Mouse (Mus musculus) cerebellum, adult 2 months (tissue): ENCODE measurements at regions not wholly inside any gene's neighbourhood (a gene's known extent, or its start where the extent isn't known, plus 50 kb on each side); places are given as distances from the start of the nearest gene placed in this dataset.

Experiments
- CTCF ChIP-seq: fragments of 200-500 bp; IDR thresholded peaks from 2 replicates; pipeline ENCODE4 v1.5.1; 2011; ENCODE audit warnings: low read depth, mild to moderate bottlenecking, control low read depth, low read length, moderate library complexity, borderline replicate concordance; ENCODE audit not compliant: insufficient read depth
- POLR2A ChIP-seq: fragments of 200-500 bp; IDR thresholded peaks from 2 replicates; pipeline ENCODE4 v1.6.1; 2011; ENCODE audit warnings: low read length, control low read depth, borderline replicate concordance; ENCODE audit not compliant: insufficient read depth

- TF ChIP-seq CTCF (no peak), POLR2A (no peak)
Observed at GRCm38 (mm10) chr4:69824903-69825268, 585.4 kb downstream of the Cdk5rap2 start.
